Mouse (Mus musculus): ENCODE measurements at regions not wholly inside any gene's neighbourhood (a gene's known extent, or its start where the extent isn't known, plus 50 kb on each side); places are given as distances from the start of the nearest gene placed in this dataset.

GRCm38 (mm10) chr17:64382894-64383293 is 51.2 kb upstream of the Pja2 start:
- DNase-seq = no peak

GRCm38 (mm10) chr17:64383600-64383999 is 51.9 kb upstream of the Pja2 start:
- no peak for DNase-seq

GRCm38 (mm10) chr17:64390349-64390748 is 58.6 kb upstream of the Pja2 start:
- DNase-seq = no peak

DNA sequence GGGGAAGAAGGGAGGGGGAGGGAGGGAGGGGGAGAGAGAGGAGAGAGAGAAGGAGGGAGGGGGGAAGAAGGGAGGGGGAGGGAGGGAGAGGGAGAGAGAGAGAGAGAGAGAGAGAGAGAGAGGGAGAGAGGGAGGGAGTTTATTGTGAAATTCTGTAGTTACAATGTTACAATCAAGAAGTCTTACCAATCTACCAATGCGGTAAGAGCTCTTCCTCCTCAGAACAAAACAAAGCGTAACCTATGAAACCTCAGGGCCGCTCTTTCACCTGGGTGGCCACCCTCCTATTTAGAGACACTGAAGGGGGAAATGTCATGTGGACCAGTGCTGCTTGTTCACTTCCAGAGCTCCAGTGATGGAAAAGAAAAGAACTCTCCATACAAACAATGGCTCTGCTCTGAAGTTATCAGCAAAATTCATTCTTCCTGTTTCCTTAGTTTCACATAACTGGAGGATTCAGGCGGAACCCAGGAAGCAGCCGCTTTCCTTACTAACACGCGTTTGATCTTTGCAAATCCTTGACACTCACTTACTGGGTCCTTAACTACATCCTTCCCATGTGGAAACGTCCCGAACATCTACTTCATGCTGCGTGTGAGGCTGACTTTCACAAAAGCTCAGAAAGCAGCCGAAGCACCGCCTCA is 65.7 kb upstream of the Pja2 start:
- DNase-seq = no peak

GRCm38 (mm10) chr17:64398114-64398692 is 66.5 kb upstream of the Pja2 start:
- no peak for DNase-seq

- DNase-seq = no peak
Measured at GRCm38 (mm10) chr17:64398708-64399107, 67.0 kb upstream of the Pja2 start.

DNA sequence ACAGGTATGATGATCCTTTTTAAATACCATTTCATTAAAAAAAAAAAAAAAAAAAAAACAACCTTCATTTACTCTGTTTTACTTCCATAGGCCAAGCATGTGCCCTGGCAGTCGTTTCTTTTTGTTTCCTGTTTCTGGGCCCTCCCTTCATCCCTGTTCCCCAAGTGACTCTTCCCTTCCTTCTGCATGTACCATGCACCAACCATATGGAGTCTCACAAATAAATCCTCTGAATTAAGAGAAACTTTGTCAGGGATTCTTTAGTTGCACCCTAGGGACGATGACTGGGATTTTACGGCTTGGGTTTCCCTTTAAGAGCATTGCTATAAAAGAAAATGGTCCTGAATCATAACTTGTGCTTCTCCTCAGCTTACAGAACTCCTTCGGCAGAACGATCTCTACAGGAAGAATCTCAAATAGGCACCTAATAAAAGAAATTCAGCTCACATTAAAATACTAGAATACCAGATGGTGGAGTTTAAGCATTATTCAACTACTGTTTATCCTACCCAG is 75.1 kb upstream of the Pja2 start:
- no peak for DNase-seq

GRCm38 (mm10) chr17:64407255-64408011 is 75.7 kb upstream of the Pja2 start:
- DNase-seq = no peak

GRCm38 (mm10) chr17:64425811-64426210 is 94.1 kb upstream of the Pja2 start:
- DNase-seq = no peak

DNA sequence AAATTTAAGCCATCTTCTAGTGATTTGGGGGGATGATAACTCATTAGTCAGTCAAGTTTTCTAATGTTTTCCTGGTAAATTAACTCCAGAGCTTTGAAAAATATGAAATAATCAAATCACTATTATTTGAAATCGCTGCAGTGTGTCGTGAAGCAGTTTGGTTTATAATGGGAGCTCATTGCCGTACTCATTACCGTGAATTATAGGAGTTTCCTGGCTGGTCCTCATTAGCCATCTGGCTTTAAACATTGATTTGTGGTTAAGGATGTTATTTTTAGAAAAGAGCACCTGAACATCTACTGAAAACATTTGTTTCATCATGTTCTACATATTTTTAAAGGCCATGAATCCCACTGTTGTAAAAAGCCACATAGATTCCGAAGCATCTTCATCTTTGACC is 94.8 kb upstream of the Pja2 start:
- no peak for DNase-seq

GRCm38 (mm10) chr17:64439571-64439970 is 107.9 kb upstream of the Pja2 start:
- no peak for DNase-seq

DNA sequence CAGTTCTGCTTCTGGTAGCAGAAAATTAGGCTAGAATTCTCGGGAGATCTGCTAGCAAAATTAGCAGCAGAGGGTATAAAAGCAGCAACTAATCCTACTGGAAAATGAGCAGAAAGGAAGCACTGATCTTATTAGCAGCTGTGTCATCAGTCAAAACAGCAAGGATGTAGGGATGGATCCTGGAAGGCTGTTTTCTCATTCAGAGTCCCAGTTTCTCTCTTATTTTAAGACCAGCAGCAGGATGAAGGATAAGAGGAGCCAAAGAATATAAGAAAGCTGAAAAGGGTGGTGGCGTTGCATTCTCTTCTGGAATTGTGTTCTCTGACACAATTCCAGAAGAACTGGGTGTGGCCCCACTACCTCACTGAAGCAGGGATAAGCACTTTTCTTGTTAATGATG is 123.0 kb upstream of the Pja2 start:
- no peak for DNase-seq

DNA sequence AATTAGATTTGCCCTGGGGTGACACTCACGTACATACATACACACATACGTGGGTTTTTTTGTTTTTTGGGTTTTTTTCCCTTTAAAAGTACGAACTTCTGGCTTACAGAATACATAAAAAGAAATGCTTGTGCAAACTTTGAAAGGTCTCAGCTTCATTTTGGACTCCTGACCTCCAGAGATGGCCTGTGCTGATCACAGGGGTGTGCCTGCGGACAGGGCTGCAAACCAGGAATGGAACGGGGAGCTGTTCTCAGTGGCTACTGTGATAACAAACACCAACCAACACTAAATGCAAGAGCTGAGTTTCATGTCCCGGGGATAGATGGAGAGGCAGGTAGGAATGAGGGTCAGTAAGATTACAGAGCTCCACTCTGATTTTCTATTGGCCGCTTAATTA is 134.3 kb upstream of the Man2a1 start:
- DNase-seq = no peak

DNA sequence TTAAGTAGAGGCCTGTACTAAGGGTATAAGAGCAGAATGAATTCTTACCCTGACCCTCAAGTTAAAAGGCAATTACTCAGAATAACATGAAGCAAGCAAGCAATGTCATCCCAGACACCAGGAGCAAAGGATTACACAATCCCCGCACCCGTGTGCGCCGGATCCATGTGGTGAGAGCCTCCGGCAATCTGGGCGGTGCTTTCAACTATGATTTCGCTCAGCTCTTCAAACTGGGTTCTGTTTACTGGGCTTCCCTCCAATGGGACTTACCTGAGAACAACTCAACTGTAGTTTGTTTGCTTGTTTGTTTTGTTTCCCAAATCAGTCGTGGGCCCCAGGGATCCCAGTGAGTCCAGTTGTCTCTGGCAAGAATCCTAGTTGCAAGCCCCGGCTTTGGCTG is 133.8 kb upstream of the Man2a1 start:
- DNase-seq = no peak

- no peak for DNase-seq
Measured at GRCm38 (mm10) chr17:64467297-64467696, 133.2 kb upstream of the Man2a1 start.

DNA sequence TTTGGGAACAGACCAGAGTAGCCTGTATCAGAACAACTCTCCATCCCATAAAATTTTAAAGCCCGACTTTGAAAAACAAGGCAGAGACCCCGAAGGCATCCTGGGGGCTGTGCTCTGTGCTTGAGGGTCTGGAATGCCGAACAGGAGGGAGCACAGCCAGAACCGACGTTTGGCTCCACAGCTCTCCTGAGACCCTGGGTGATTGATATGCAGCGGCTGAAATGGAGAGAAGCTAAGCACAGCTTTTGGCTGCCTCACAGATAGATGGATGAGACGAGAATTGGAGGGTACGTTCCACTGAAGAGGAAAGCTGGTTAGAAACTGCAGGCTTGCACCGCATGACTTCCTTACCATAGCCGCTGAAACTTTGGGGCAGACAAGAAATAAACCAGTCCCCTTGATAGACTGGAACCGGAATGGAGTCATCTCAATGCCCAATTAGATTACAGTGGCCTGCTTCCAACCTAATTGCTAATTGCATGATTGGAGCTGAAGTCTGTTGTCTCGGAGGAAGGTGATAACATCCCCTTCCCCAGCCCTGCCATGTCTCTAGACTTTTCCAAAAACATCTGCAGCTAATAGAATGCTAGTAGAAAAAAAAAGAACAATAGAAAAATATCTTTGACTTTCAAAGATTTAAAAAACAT is 130.7 kb upstream of the Man2a1 start:
- DNase-seq = no peak

- DNase-seq = no peak
Measured at GRCm38 (mm10) chr17:64480607-64481038, 119.9 kb upstream of the Man2a1 start.

GRCm38 (mm10) chr17:64484835-64485234 is 115.7 kb upstream of the Man2a1 start:
- DNase-seq = no peak

GRCm38 (mm10) chr17:64489769-64490335 is 110.7 kb upstream of the Man2a1 start:
- DNase-seq = no peak

DNA sequence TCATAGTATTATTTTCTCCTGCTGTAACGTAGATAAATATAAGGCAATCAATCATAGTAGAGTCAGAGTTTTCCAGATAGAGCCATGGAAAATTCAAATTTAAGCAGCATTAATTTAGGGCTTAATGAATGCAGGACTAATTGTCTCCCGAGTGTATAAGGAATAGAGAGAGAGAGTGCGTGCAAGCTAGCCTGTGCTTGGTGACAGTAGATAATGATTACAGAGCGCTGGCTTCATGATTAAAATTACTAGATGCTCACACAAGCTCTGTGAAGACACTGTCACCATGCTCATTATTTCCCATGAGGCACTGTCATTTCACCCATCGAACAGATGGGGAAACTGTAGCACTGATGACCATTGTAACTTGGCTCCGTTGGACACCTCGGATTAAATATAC is 109.9 kb upstream of the Man2a1 start:
- DNase-seq = no peak

- no peak for DNase-seq
Measured at GRCm38 (mm10) chr17:64491922-64492353, 108.6 kb upstream of the Man2a1 start.

DNA sequence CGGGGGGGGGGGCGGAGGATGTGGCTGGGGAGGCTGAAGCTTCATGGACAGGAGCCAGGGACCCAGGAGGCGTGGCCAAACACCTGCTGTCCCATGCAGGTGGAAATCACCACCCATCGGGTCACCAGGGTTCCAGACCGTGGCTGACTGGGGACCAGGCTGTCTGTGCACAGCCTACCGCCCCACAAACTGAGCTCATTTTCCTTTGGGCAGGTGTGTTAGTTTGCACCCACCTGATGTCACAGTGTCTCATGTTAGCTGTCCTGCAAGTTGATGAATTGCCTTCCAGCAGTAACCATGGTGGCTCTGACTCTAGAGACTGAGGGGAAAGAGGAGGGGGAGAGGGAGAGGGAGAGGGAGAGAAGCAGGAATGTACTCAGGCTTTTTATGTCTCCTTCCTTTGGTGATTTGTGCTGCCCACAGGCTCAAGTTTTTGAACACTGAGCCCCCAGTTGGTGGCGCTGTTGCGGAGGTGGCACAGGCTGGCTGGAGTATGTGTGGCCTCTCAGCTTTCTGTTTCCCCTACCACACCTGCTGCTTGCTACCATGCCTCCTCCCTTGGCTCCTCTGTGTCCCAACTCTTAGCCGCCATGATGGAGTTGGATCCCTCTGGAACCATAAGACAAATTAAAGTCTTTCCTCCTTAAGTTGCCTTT is 107.8 kb upstream of the Man2a1 start:
- peak; percentile 22 for DNase-seq
